Mouse (Mus musculus) ovary, postnatal 10 days (tissue): ENCODE results near the gene Cacna1g.

Experiments
- DNase-seq: peaks from one replicate; pipeline ENCODE4 v3.0.0; 2022; ENCODE audit warnings: low spot score

The Cacna1g gene

GRCm38 (mm10) chr11:94445300-94445699 lies 28.7 kb downstream of the Cacna1g start:
- DNase-seq: no peak

- DNase-seq: no peak
Measured at GRCm38 (mm10) chr11:94444829-94445228, 29.2 kb downstream of the Cacna1g start.

GRCm38 (mm10) chr11:94441752-94442151 lies 32.2 kb downstream of the Cacna1g start:
- no peak for DNase-seq

- DNase-seq: no peak
Measured at GRCm38 (mm10) chr11:94441122-94441521, 32.9 kb downstream of the Cacna1g start.

- DNase-seq: no peak
Measured at GRCm38 (mm10) chr11:94440421-94440820, 33.6 kb downstream of the Cacna1g start.

GRCm38 (mm10) chr11:94429011-94429651 lies 44.9 kb downstream of the Cacna1g start:
- DNase-seq: no peak

- DNase-seq: peak; percentile 70
Measured at GRCm38 (mm10) chr11:94428091-94428835, 45.7 kb downstream of the Cacna1g start.

GRCm38 (mm10) chr11:94425656-94426055 lies 48.3 kb downstream of the Cacna1g start:
- DNase-seq: no peak

GRCm38 (mm10) chr11:94425215-94425614 lies 48.8 kb downstream of the Cacna1g start:
- no peak for DNase-seq

GRCm38 (mm10) chr11:94424380-94424779 lies 49.6 kb downstream of the Cacna1g start:
- no peak for DNase-seq

- DNase-seq: no peak
Measured at GRCm38 (mm10) chr11:94423855-94424254, 50.1 kb downstream of the Cacna1g start.

- no peak for DNase-seq
Measured at GRCm38 (mm10) chr11:94420991-94421390, 53.0 kb downstream of the Cacna1g start.

- no peak for DNase-seq
Measured at GRCm38 (mm10) chr11:94420325-94420724, 53.7 kb downstream of the Cacna1g start.

GRCm38 (mm10) chr11:94419004-94419727 lies 54.8 kb downstream of the Cacna1g start:
- no peak for DNase-seq

- no peak for DNase-seq
Measured at GRCm38 (mm10) chr11:94414042-94414441, 60.0 kb downstream of the Cacna1g start.

- no peak for DNase-seq
Measured at GRCm38 (mm10) chr11:94413516-94413915, 60.5 kb downstream of the Cacna1g start.

GRCm38 (mm10) chr11:94412998-94413469 lies 61.0 kb downstream of the Cacna1g start:
- no peak for DNase-seq

- no peak for DNase-seq
Measured at GRCm38 (mm10) chr11:94412562-94412961, 61.4 kb downstream of the Cacna1g start.

GRCm38 (mm10) chr11:94407803-94408321 lies 66.1 kb downstream of the Cacna1g start:
- DNase-seq: no peak

GRCm38 (mm10) chr11:94405348-94405747 lies 68.7 kb downstream of the Cacna1g start:
- DNase-seq: no peak

- DNase-seq: peak; percentile 69
Measured at GRCm38 (mm10) chr11:94404641-94405260, 69.2 kb downstream of the Cacna1g start.

- DNase-seq: no peak
Measured at GRCm38 (mm10) chr11:94404178-94404577, 69.8 kb downstream of the Cacna1g start.
